Mouse (Mus musculus) cerebellum, postnatal 14 days (tissue): ENCODE measurements around the gene Ank2.

Source experiments
- DNase-seq, 2 experiments: peaks; one replicate each; pipeline ENCODE4 v3.0.0; 2021; ENCODE audit warnings: mixed read lengths in 2 of 2

Ank2 gene

DNA sequence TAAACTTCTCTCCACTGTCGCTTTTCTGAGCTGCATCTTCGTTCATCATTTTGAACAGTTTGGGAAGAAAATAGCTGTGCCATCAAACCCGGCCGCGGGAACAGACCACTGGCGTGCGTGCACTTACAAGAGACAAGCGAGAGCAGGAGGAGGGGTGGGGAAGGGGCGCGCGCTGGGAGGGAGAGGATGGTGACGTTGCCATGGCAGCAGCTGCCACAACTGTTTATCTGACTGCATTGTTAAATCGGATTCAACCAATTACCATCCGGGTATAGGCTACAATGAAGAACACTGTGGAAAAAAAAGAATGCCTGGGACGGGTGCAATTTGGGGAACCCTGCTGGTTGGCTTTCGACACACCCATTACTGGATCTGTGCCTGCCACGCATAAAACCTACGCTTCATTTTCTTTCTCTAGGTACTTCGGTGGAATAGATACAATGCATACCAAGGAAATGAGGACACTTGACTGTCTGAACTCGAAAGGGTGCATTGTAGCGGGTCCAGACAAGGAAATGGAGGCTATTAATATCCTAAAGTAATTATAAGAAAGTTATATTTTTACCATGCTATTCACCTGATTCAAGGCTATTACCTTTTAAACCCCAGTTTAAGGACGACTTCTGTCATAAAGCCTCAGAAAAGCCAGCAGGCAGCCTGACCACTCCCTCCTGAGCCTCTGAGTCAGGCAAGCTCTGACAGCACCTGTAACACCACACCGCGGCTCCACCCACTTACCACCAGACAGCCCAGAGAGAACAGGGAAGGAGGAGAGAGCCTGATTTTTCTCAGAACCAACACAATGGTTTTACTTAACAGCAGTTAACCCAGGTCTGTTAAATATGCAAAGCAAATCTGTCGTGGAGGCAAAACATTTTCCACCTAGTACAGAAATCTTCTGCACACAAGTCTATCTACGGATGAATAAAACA is 273.1 kb downstream of the Ank2 start:
- DNase-seq: peak; percentile 80

- peak; percentile 77 to 78 for DNase-seq
These were observed 273.9 kb downstream of the Ank2 start for GRCm38 (mm10) chr3:127225167-127225798.

GRCm38 (mm10) chr3:127224315-127225166 is 274.6 kb downstream of the Ank2 start:
- DNase-seq: peak; percentile 65 to 68

- no peak for DNase-seq
These were observed 277.1 kb downstream of the Ank2 start for GRCm38 (mm10) chr3:127222086-127222485.

DNA sequence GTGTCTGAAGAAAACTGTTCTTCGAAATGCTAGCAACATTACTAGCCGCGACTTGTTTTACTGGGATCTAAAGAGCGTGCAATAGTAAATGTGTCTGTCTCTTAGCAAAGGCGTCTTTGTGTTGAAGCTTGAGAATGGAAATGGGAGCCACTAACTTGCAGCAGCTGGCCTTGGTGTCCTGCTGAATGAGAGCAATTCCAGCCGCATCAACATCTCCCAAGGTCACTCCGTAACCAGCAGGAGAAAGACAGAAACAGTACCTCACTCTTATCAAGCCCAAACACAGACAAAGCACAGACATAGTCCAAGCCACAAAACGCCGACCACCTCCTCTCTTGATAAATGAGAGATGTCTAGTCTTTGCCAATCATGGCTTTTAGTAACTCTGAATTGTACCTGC is 278.3 kb downstream of the Ank2 start:
- no peak for DNase-seq

DNA sequence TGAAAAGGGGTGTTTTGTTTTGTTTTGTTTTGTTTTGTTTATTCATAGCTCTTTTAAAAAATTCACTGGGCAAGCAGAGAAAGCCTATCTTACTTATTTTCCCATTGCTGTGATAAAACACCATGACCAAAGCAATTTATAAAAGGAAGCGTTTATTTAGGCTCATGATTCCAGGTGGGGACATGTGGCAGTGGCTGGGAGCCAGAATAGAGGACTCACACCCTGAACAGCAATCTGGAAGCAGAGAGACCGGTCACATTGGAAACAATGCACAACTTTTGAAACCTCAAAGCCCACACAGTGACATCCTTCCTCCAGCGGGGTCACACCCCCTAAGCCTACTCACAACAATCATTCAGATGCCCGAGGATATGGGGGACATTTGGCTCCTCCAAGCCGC is 285.6 kb downstream of the Ank2 start:
- no peak for DNase-seq

GRCm38 (mm10) chr3:127211119-127211518 is 288.0 kb downstream of the Ank2 start:
- DNase-seq: no peak

DNA sequence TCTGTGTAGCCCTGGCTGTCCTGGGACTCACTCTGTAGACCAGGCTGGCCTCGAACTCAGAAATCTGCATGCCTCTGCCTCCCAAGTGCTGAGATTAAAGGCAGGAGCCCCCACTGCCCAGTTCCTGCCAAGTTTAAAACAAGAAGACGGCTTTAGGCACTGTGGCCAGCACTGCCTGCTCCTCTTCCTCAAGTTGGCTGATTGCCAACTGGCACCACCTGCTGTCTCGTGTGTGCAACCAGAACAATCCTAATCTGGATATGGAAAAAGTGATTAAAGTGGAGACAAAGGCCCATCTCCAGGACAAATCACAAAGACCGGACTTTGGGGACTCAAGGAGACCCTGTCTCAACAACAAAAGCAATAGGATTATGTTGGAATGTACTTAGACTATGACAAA is 288.6 kb downstream of the Ank2 start:
- DNase-seq: peak in 1 of 2 experiments; percentile 45

- DNase-seq: no peak
These were observed 290.3 kb downstream of the Ank2 start for GRCm38 (mm10) chr3:127208871-127209270.

DNA sequence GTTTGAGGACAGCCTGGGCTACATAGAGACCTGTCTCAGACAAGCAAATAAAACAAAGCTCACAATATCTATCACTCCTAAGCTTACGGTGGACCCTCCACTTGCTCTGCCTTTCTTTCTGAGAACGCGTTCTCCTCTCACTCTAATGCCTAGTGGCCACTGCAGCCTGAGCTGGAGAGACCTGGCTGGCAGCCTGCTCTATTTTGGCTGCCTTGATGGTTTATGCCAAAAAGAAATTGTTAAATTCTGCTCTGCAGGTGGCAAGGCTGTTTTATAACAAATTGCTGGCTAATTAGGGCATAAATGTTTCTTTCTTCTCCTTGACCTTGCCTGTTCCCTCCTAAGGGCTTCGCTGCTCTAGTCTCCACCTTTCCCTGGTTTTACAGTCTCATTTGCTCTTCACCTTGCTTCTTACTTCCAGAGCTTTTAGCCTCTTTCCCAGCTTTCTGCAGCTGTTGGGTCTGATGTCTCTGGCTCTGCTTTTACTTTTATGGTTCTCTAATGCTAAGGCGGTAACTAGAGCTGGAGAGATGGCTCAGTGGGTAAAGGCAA is 293.2 kb downstream of the Ank2 start:
- peak; percentile 72 to 79 for DNase-seq

GRCm38 (mm10) chr3:127202484-127203115 is 296.6 kb downstream of the Ank2 start:
- no peak for DNase-seq

DNA sequence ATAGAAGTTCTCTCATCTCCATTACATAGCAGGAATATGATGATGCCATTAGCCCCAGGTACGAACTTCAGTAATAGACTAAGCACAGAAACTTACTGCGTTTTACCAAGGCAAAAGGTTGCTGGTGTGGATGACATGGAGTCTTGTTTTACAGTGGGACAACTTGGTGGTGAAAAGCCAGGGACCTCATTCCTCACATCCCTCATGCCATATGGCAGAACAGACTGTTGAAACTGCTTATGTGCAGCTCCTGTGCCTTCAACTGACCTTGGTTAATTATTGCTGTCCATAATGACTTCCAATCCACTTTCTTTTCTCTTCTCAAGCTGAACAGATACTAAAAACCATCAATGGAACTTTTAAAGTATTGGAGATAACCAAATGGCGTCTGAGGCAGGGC is 298.4 kb downstream of the Ank2 start:
- peak in 1 of 2 experiments; percentile 63 for DNase-seq

DNA sequence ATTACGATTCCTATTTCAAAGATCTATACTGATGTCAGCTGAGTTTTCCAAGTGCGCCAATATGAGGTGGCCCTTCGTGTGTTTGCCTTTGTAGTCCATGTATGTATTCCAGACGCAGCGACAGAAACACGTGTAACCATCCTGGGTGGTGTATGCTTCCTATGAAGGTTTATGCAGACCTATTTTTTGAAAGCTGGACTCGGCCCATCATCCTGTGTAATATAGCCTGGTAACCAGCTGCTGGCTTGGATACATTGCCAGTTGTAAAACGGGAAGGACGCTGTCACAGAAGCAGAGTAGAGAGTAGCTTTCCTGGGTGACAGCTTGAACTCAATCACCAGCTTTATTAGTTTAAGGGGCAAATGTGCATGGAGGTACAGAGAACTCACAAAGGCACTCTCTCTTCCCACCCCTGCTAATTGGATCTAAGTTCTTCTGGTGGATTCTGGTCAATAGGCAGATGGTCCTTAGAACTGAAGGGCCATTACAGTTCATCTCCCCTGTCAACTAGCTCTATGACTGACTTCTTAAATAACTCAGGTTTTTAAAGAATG is 300.0 kb downstream of the Ank2 start:
- DNase-seq: peak; percentile 44 to 66

GRCm38 (mm10) chr3:127198656-127199055 is 300.5 kb downstream of the Ank2 start:
- DNase-seq: peak; percentile 74 to 85

DNA sequence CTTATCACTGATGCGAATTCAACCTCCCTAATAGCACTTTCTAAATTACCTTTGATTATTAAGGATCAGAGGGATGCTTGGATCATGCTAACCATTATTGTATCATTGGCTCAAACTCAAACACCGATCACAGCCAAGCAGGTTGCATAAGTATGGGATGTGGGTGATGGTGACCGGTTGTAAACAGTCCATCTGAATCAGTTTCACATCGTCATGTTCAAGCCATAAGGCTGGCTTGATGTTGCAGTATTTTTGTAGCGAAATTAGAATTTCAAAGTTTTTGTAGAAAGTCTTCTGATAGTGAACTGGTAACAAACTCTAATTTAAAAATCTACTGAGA is 310.4 kb downstream of the Ank2 start:
- DNase-seq: peak; percentile 78 to 85

GRCm38 (mm10) chr3:127188086-127188788 is 310.9 kb downstream of the Ank2 start:
- DNase-seq: peak; percentile 51 to 76

- no peak for DNase-seq
These were observed 312.1 kb downstream of the Ank2 start for GRCm38 (mm10) chr3:127187081-127187480.

- no peak for DNase-seq
These were observed 312.9 kb downstream of the Ank2 start for GRCm38 (mm10) chr3:127186239-127186638.

- peak; percentile 59 to 84 for DNase-seq
These were observed 315.0 kb downstream of the Ank2 start for GRCm38 (mm10) chr3:127183998-127184753.

GRCm38 (mm10) chr3:127172697-127173096 is 326.5 kb downstream of the Ank2 start:
- no peak for DNase-seq

GRCm38 (mm10) chr3:127170246-127170645 is 328.9 kb downstream of the Ank2 start:
- DNase-seq: no peak
